Mouse (Mus musculus): ENCODE data around the gene Idh2. TPM values are rescaled to one million over a fixed set of nuclear protein-coding genes. Genes with fewer than 3 reads are reported as not detected.
A peak's percentile ranks its signal among the peaks of the same experiment; 100 is the strongest.

The Idh2 gene
- total RNA-seq, 2 experiments from 2014 or later: 50.8 to 59.1 TPM

DNA sequence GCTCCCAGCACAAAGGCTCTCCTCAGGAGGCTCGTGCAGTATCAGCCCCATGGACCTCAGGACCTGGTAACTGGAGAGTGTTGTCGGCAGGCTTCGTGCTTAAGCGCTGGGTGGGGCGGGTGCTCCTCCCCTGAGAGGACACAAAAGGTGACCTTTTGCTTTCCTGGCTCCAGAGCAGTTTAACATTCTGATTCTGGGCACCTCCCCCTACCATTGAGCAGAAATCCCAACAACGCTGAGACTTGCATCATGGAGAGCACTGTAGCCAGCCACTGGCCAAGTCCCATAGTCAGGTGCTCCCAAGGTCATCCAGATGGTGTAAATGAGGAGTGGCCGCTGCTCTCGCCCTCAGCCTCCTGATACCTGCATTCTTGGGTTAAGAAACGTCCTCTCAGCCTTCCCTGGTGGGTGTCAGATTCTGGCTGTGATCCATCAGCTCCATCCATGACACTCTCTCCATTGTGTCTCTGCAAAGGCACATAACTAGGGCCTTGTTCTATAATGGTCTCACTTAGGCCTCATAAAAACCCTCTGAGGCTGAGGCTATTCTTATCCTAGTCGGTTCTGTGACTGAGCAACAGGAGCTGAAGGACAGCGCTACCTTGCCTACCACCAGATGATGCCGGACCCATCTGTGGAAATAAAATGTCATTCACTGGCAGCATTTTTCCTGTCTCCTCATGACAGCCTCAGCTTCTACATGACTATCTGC, 15.3 kb upstream of the Idh2 start:
- DNase-seq (ENCODE audit: low spot score in 2 of 2): no peak
- intact Hi-C loops (cut with DNase I): loop anchor here (10.0 kb wide), 1 partner anchor 454 kb away; no protein-coding TSS in a partner anchor

DNA sequence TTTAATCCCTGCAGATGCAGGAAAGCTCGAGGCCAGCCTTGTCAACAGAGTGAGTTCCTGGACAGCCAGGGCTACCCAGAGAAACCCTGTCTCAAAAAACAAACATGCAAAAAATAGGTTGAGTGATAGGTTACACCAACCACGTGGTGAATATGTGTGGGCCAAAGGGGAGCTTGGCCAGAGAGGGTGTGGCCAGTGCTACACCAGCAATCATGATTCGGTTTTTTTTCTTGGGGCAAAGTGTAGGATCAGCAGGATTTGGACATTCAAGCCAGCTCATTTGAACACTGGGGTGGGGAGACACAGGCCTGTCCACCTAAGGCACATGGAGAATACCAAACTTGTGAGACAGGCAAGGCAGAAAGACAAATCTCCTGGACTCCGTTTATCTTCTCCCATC, 14.1 kb upstream of the Idh2 start:
- intact Hi-C loops (cut with DNase I): no loop called here
- DNase-seq (ENCODE audit: low spot score in 2 of 2): no peak

DNA sequence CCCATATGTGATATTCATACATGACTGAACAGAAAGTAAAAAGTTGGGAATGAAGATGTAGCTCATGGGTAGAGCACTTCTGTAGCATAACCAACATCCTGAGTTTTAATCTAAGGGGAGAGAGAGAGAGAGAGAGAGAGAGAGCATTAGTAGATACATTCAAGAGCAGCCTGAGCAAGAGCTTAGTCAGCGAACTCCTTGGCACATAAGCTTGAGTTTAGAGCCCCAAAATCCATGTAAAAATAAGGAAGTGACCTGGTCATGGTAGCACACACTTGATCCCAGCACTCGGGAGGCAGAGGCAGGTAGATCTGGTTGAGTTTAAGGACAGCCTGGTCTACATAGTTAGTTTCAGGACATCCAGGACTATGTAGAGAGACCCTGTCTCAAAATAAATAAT, 8.5 kb upstream of the Idh2 start:
- DNase-seq (ENCODE audit: low spot score in 2 of 2): no peak
- intact Hi-C loops (cut with DNase I): no loop called here

DNA sequence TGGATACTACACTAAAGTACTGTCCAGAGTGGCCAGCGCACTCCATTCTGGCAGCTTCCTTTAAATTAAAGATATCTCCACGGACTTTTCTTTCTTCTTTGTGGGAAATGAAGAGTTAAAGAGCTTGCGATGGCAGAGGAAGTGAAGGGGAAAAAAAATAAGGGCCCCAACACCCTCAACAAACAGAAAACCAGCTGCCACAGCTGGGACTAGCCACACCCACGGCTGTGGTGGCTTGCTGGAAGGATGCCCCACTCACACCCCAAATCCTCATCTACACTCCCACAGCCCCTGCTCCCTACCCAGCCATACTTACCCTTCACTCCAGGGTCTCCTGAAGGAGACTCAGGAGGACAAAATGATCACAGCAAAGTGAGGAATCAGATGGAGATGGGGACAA, 7.9 kb upstream of the Idh2 start:
- intact Hi-C loops (cut with DNase I): no loop called here
- DNase-seq (ENCODE audit: low spot score in 2 of 2): no peak

DNA sequence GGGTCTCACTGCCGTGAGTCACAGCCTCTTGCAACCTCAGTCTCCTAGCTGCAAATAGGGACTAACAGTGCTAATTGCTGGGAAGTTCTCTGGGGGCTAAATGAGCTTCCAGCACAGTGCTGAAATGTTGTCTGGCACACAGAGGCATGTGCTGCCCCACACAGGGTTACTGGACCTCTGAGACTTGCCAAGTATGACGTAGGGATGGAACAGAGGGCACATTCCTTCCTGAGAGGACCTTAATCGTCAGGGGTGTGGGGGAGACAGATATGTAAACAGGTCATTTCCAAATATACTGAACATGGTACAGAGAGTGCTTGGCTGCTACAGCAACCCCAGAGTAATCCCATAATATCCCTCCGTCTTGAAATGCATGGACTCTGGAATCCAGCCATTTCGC, 5.9 kb upstream of the Idh2 start:
- intact Hi-C loops (cut with DNase I): no loop called here
- no peak for DNase-seq (ENCODE audit: low spot score in 2 of 2)

DNA sequence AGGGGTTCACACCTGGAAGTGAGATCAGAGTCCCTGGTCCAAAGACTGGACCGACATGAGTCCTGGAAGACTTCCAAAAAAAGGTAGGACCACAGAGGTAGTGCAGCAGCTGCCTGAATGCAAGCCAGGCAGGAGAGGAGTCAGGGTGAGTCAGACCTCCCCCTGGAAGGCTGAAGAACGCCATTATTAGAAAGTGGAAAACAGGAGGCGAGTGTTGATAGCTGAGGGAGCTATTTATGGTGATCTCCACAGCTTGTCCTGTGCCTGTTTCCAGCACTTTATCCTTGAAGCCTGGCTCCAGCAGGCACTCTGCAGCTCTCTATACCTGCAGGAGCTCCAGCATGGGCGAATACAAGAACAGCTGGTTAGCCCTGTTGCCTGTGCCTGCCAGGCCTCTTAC, 4.0 kb upstream of the Idh2 start:
- intact Hi-C loops (cut with DNase I): no loop called here
- peak; percentile 34 to 72 for DNase-seq (ENCODE audit: low spot score in 2 of 2)

DNA sequence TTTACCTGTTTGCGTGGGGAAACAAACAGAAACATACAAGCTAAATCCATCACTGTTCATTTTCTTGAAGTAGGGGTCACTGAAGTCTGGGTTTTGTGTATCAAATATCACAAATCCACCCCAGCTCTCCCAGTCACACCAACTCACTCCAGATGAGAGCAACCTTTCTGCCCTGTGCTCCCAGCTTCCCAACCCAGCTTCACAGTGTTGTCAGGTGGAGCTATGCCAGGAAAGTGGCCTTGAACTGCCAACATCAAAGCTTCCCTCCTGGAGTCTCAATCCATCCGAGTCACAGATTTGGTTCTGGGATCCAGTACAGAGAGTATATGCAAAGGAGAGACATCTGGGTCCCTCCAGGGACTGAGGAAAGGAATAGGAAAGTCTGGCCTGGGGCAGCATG, 966 bp upstream of the Idh2 start:
- DNase-seq (ENCODE audit: low spot score in 2 of 2): no peak
- intact Hi-C loops (cut with DNase I): no loop called here

DNA sequence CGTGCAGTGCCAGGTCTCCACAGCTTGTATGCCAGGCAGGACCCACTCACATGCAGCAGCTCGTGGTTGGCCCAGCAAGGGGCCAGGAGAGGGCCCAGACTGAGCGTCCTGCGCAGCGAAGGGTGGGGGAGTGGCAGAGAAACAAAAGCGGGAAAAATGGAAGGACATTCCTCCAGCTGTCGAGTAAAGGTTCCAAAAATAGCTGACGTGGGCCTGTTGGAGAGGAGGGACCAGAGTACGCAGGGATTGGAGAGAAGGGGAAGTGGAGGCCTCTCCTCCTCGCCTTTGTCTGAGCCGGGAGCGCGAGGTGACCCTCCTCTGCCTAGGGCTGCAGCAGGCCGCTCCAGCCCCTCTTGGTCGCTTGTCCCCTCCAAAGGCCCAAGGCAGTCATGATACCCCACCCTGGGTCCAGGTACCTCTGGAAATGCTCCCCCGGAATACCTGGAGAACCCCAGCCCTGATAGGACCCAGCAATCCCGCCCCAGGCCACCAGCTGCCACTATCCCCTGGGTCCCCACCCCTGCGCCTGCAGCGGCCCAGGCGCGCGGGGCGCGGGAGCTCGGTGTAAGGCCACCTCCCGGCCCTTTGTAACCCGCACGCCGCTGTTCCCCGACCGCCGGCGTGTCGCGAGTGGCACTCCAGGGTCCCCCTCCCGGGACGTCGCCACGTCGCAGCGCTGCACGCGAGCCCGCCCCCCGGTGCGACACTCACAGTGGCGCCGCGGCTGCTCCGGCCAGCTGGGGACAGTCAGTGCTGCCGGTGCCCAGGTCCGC, 555 bp downstream of the Idh2 start:
- intact Hi-C loops (cut with DNase I): loop anchor here (2.0 kb wide), 1 partner anchor 88 kb away; no protein-coding TSS in a partner anchor
- peak; percentile 66 to 81 for DNase-seq (ENCODE audit: low spot score in 2 of 2)

DNA sequence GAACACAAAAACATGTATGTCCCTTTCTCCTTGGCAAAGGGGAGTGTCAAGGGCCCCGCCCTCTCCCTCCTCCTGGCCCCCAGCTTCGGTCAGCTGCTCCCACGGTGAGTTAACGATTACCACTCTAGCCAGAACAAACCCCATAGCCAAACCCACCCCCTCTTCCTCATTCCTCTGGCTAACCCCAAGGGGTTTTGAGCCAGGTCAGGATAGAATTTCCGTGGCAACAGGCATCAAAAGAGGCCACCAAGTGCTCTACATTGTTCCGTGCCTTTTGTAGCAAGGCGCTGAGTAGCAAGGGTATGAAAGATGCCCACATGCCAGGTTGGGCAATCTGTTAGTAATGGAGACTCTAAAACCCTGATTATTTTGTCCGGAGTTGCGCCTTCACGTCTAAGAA, 1.2 kb downstream of the Idh2 start:
- peak in 1 of 2 experiments; percentile 30 for DNase-seq (ENCODE audit: low spot score in 2 of 2)
- intact Hi-C loops (cut with DNase I): loop anchor here (2.0 kb wide), 1 partner anchor 87 kb away; no protein-coding TSS in a partner anchor

DNA sequence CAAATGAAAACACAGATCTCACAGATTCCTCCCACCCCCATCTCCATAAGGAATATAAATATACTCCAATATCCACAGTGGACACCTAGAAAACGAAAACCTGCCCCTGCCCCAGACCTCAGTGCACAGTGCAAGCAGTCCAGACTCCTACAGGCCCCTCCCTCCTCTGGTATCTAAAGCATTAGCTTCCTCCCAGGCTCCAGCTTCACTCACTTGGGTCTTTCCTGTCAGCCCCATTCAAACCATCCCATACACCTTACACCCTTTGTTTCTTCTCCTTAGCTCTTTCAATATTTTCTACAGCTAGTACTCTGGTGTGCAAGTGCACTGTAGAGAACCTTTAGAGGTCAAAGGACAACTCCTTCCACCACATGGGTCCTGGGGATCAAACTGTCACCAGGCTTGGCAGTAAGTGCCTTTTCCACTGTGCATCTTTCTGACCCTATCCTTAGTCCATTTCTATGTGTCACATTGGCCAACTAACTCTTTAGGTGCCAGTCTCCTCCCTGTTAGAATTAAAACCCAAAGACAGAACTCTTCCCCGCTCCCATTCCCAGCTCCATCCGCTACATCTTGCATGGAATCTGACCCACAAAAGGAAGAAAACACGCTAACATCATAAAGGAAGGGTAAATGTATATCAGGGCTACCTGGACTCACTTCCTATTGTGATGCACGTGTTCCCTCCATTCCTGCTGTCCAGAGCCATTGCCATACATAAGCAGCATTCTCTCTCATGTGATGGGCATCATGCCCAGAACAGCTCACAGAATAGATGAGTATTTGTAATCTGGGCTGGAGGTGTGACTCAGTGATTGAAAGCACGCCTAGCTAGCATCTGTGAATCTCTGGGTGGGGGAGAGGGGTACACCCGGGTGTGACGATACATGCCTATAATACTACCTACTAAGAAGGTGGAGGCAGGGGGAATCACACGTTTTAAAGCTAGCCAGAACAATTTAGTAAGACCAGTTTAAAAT, 3.8 kb downstream of the Idh2 start:
- DNase-seq (ENCODE audit: low spot score in 2 of 2): peak; percentile 42 to 86
- intact Hi-C loops (cut with DNase I): no loop called here

DNA sequence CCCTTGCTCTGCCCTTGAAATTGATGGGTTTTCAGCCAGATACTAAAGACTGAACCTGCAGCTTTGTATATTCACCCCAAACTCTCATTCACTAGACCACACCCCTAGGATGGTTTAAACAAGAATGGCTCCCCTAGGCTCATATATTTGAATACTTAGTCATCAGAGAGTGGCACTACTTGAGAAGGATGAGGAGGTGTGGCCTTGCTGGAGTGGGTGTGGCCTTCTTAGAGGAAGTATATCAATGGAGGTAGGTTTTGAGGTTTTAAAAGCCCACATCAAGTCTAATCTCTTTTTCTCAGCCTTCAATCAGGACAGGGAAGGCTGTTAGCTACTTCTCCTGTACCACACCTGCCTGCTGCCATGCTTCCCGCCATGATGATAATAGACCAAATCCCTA, 8.8 kb downstream of the Idh2 start:
- no peak for DNase-seq (ENCODE audit: low spot score in 2 of 2)
- intact Hi-C loops (cut with DNase I): no loop called here

DNA sequence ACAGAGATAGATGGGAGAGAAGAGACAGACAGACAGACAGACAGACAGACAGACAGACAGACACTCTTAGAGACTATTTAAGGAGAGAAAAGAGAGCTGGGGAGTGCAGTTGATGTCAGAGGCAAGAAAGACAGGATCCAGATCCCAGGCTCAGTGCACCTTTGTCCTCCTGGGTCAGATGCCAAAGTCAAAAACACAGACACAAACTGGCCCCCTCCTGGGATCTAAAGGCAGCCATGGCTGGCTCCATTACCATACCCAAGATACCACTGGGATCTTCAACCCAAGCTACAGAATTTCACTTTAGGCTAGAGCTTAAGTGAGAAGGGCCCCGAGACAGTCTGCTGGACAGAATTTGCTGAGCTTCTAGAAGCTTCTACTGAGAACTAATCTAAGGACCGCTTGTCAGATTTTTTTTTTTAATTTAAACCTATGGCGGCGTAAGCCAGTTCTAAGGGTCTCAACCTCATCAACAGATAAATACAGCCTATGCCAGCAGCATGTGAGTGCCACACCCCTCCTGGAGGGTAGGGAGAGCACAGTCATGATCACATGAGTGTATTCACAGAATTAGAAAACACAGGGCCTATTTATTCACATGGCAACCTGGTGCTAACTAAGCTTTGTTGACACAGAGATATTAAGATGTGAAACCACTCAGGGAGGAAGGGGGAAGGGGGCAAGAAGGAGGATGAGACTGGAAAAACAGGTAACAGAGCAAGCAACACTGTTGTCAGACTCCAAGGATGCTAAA, 9.4 kb downstream of the Idh2 start:
- intact Hi-C loops (cut with DNase I): no loop called here
- no peak for DNase-seq (ENCODE audit: low spot score in 2 of 2)

DNA sequence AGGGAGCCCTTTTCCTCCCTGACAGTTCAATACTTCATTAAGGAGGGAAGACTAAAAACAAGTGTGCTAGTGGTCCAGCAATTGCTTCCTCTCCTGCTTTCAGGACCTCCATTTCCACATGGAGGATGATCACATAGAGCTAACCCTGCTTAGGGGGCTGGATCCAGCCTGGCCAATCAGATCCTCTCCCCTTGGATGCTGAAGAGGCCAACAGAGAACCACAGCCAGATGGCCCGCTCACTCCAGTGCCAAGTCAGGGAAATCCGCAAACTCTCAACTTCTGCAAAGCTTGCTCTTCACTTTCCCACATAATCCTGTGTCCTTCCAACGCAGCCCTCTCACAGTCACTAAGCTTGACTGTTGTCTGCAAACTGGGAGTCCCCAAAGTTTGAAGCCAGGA, 11.9 kb downstream of the Idh2 start:
- intact Hi-C loops (cut with DNase I): no loop called here

DNA sequence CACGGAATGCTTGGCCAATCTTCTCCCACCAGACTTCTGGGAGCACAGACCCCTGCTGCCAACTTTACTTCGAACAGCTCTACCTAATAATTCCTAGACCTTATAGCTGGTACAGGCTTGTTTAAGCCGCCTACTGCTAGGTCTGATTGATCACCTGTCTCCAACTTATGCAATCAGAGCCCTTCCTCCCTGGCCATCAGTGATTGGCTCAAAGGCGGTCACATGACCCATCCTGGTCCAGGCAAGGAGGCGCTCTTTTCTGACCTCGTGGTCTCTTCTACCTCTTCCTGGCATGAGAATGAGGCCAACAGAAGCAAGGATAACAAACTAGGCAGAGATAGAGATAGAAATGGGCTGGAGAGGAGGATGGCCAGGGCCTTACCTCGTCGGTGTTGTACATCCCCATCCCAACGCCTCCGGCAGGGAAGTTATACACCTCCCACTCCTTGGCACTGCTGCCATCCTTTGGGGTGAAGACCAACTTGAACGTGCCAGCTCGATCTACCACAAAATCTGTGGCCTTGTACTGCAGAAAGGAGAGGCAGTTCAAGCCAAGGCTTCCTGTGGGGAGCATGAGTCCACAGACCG, 16.7 kb downstream of the Idh2 start:
- intact Hi-C loops (cut with DNase I): no loop called here
- DNase-seq (ENCODE audit: low spot score in 2 of 2): no peak

More for the DNA sequence above, 11.9 kb downstream of the Idh2 start:
- DNase-seq (ENCODE audit: low spot score in 2 of 2): no peak

DNA sequence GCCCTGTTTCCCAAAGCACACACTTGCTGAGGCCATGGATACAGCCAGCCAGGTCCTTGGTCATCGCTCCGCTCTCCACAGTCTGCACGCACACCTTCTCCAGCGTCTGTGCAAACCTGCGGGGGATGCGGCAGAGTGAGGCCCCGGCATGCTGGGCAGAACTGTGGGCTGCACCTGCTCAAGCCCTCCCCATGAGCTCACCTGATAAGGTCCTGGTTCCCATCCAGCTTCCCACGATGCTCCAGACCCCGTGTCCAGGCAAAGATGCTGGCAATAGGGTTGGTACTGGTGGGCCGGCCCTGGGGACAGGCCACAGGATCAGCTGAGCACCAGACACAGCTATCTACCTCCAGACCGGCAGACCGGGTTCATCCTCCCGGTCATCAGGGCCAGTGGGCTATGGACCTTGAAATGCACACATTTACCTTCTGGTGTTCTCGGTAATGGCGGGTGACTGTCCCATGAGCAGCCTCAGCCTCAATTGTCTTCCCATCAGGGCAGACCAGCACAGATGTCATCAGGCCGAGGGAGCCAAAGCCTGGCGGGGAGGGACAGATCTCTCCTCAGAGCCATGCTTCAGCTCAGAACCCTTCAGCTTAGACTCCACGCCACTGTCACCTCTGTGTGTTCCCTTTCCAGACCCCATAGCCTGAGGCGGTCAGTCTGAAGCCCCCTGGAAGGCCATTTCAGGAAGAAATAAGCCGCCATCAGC, 19.4 kb downstream of the Idh2 start:
- DNase-seq (ENCODE audit: low spot score in 2 of 2): no peak
- intact Hi-C loops (cut with DNase I): no loop called here

DNA sequence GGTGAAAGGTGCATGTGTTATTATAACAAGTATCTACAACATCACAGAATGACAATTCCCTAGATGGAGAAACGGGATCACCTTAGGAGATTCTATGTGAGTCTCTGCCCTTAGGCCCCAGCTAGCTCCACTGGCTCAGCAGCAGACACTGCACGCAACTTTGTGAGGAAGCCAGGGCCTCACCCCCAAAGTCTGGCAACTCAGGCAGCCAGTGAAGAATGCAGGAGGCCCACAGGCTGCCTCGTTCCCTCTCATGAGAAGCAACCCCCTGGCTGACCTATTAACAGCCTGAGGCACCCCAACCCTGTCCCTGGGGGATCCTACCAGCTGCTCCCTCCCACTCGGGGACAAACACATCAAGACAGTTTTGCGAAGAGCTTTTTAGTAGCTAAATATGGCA, 20.7 kb downstream of the Idh2 start:
- intact Hi-C loops (cut with DNase I): no loop called here
- peak in 1 of 2 experiments; percentile 28 for DNase-seq (ENCODE audit: low spot score in 2 of 2)

DNA sequence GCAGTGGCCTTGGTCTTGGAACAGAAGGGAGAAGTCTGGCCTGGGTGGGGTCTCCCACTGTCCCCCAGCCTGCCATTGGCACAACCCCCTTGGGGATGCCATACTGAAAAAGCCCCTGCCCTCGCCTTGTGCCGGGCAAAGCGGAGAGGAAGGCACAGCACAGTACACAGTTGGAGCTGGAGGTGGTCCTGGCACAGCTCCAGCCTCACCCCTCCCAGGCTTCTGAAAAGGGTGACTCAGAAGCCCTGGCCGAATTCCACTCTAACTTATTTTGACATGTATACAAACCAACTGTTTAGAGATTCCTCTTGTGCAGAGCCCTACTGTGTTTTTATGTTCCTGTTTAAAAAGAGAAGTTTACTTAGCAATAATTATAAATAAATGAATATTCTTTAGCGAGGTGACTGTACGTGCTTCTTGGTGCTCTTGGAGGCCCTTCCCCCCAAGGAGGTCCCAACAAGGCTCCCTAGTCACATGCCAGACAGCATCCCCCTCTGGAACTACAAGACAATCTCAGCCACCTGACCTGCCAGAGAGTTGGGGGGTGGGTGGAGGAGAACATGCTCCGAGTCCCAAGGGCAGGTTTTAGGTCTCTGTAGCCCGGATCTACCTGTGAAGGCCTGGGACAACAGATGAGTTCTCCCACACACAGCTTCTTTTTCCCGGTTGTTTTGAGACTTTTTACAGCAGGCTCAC, 22.7 kb downstream of the Idh2 start:
- intact Hi-C loops (cut with DNase I): no loop called here
- peak; percentile 62 to 85 for DNase-seq (ENCODE audit: low spot score in 2 of 2)

DNA sequence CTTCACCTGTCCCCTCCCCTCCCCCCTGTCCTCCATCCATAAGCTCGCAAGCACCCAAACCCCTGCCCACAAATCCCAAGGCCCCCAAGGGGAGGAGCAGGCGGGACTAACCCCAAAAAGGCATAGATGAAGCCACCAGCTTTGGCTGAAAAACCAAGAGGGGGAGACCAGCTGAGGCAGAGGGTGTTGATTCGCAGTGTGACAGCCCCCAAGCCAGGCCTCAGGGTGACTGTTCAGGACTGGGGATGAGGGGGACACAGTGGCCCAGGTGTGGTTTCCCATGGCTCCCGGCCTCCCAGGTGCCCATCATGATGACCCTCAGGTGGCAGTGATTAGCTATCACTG, 23.4 kb downstream of the Idh2 start:
- intact Hi-C loops (cut with DNase I): no loop called here
- no peak for DNase-seq (ENCODE audit: low spot score in 2 of 2)
